Mouse (Mus musculus) thymus, adult 2 months (tissue): ENCODE results near the gene Ankzf1. TPM values are rescaled to one million over a fixed set of nuclear protein-coding genes. Genes with fewer than 3 reads are reported as not detected.

ENCODE experiments used
- DNase-seq: peaks from one replicate; pipeline ENCODE4 v3.0.0; 2021
- H3K27ac ChIP-seq: fragments of 200-500 bp; 2 replicates; pipeline ENCODE4 v1.5.1; 2012; ENCODE audit warnings: low read length, control low read depth; ENCODE audit not compliant: control insufficient read depth, insufficient read depth
- H3K27me3 ChIP-seq: fragments of 200-500 bp; 2 replicates; pipeline ENCODE4 v1.6.1; 2012; ENCODE audit warnings: mild to moderate bottlenecking, low read length, moderate library complexity, mixed read lengths; ENCODE audit not compliant: control insufficient read depth, insufficient read depth
- H3K36me3 ChIP-seq: fragments of 200-500 bp; 2 replicates; pipeline ENCODE4 v1.6.1; 2012; ENCODE audit warnings: mild to moderate bottlenecking, low read length, moderate library complexity; ENCODE audit not compliant: control insufficient read depth, insufficient read depth
- H3K4me1 ChIP-seq: fragments of 200-500 bp; replicated peaks from 2 replicates; pipeline ENCODE4 v1.6.1; 2012; ENCODE audit warnings: low read length; ENCODE audit not compliant: control insufficient read depth, insufficient read depth
- H3K4me3 ChIP-seq: fragments of 200-500 bp; 2 replicates; pipeline ENCODE4 v1.5.1; 2012; ENCODE audit warnings: mild to moderate bottlenecking, low read length, control low read depth, moderate library complexity; ENCODE audit not compliant: control insufficient read depth, insufficient read depth
- CTCF ChIP-seq: fragments of 200-500 bp; IDR thresholded peaks from 2 replicates; pipeline ENCODE4 v1.5.1; 2012; ENCODE audit warnings: mild to moderate bottlenecking, control low read depth, low read length, moderate library complexity, borderline replicate concordance; ENCODE audit not compliant: control insufficient read depth, poor library complexity, insufficient read depth; ENCODE audit errors: extremely low read depth
- POLR2A ChIP-seq: fragments of 200-500 bp; IDR thresholded peaks from 2 replicates; pipeline ENCODE4 v1.6.1; 2012; ENCODE audit warnings: mild to moderate bottlenecking, low read length, control low read depth, moderate library complexity; ENCODE audit not compliant: control insufficient read depth, poor library complexity, insufficient read depth; ENCODE audit errors: extremely low read depth
- WGBS: fragments of 180-500 bp; shearing (Covaris S2); methylation state at CpG from one replicate; pipeline ENCODE4 v1.1.7; 2018; 5-methylcytosine and 5-hydroxymethylcytosine counted together
- polyA plus RNA-seq: library from polyadenylated mRNA; depleted of rRNA; stranded (reverse); fragments of >200 nt; gene quantifications from 2 replicates; pipeline ENCODE4 v1.2.3, GENCODE M21; 2012

The Ankzf1 gene
- polyA plus RNA-seq, 1 experiment, result 24.0 TPM

DNA sequence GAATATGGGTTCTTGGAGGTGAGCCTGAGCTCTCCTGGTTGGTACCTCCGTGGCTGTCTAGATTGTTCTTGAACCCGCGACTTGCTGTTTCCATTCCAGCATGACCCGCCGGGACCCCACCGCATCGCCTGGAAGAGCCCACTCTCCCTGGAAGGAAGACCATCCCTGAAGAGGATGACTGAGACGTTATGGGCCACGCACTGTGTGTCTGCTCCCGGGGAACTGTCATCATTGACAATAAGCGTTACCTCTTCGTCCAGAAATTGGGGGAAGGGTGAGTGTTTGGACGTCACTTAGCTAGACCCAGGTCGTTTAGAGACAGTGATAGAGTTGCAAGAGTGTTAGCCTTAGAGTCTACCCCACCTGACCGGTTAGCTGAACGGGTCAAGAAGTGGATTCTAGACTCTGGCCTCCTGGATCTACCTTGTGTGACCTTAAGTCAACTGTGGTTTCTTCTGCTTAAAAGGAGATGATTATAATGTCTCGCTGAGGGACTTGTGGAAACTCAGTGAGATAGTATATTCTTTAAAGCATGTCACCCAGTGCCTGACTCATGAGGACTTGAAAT, 19.3 kb downstream of the Ankzf1 start:
- 8% methylated on average over 17 of the region's 17 CpGs for WGBS
- H3K27me3 ChIP-seq, result no peaks in the 10 kb centered on the region
- peaks cover 15% of the 10 kb centered on the region for H3K36me3 ChIP-seq
- DNase-seq, result no peak
- no peak overlapping the region for H3K27ac ChIP-seq
- peak overlapping the region; percentile 58 for H3K4me3 ChIP-seq
- peaks cover 55% of the 10 kb centered on the region for H3K4me1 ChIP-seq
- TF ChIP-seq CTCF (no peak), POLR2A (no peak)

DNA sequence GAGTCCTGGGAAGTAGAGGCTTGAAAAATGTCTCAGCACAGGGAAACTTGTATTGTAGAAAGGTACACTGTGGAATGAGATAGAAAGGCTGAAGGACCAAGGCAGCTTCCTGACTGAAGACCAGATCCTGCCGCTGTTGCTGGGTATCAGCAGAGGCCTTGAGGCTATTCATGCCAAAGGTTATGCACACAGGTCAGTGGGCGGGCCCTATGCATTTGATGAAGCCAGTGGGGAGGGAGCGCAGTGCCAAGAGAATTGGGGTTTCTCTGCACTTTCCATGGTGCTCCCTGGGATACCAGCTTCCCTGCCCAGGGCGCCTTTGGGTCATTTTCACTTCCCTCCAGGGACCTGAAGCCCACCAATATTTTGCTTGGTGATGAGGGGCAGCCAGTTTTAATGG, 20.6 kb downstream of the Ankzf1 start:
- DNase-seq, result no peak
- TF ChIP-seq POLR2A (no peak), CTCF (no peak)
- Histone ChIP-seq H3K27me3 (no peaks in the 10 kb centered on the region), H3K27ac (no peak overlapping the region), H3K36me3 (peaks cover 15% of the 10 kb centered on the region), H3K4me3 (no peak overlapping the region), H3K4me1 (peaks cover 68% of the 10 kb centered on the region)
- WGBS, result 86% methylated on average over 4 of the region's 4 CpGs

- no peak for TF ChIP-seq POLR2A
- TF ChIP-seq CTCF, result no peak
- H3K36me3 ChIP-seq, result peaks cover 15% of the 10 kb centered on the region
- H3K4me3 ChIP-seq, result no peak overlapping the region
- H3K27ac ChIP-seq, result peak overlapping the region; percentile 13; the same call in 1 of the 2 replicates
- no peak for DNase-seq
- 7% methylated on average over 7 of the region's 7 CpGs for WGBS
- peaks cover 73% of the 10 kb centered on the region for H3K4me1 ChIP-seq
- no peaks in the 10 kb centered on the region for H3K27me3 ChIP-seq
Measured at GRCm38 (mm10) chr1:75213096-75213495, 21.1 kb downstream of the Ankzf1 start.

DNA sequence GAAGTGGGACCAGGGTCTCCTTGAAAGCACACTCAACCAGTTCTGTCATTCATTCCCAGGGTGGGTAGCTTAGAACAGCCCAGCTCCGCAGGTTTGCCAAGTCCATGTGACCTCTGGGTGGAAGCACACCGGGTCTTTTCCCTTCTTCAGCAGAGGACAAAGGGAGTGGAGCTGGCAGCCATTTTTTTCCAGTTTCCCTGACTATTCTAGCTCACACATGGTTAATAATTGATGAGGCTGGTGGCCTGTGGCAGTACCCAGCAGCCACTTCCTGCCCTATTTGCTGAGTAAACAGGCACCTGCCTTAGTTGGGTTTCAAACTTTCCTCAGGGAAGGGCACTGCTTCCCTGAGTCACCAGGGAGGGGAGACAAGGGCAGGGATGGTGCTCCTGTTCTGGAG, 22.5 kb downstream of the Ankzf1 start:
- DNase-seq, result no peak
- TF ChIP-seq POLR2A (no peak), CTCF (no peak)
- Histone ChIP-seq H3K4me1 (peaks cover 64% of the 10 kb centered on the region), H3K4me3 (no peak overlapping the region), H3K27me3 (no peaks in the 10 kb centered on the region), H3K36me3 (peaks cover 15% of the 10 kb centered on the region), H3K27ac (no peak overlapping the region)
- WGBS, result 69% methylated on average over 2 of the region's 2 CpGs

DNA sequence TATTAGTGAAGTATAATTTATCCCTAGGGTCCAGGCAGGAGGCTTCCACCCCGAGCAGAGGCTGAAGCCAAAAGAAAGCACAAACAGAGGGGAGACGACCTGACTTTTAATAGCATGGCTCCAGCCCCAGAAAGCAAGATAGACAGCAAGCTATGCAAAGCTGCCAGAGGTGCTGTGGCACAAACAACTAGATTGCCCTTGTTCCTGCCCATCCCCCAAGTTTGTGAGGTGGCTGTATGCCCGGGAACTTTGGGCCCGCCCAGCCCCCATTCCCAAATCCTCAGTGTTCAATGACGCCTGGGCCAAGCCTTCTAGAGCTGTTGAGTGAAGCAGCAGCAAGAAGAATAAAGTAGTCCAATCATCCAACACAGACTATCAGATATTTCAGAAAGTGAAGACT, 22.9 kb downstream of the Ankzf1 start:
- DNase-seq, result no peak

DNA sequence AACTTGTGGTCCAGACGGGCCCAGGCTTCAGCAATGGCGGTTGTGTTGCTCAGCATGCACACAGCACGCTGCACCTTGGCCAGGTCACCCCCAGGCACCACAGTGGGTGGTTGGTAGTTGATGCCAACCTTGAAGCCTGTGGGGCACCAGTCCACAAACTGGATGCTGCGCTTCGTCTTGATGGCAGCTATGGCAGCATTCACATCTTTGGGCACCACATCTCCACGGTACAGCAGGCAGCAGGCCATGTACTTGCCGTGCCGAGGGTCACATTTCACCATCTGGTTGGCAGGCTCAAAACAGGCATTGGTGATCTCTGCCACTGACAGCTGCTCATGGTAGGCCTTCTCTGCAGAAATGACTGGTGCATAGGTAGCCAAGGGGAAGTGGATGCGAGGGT, 23.8 kb downstream of the Ankzf1 start:
- WGBS, result 91% methylated on average over 9 of the region's 9 CpGs
- Histone ChIP-seq H3K4me3 (no peak overlapping the region), H3K27ac (no peak overlapping the region), H3K4me1 (peaks cover 65% of the 10 kb centered on the region), H3K36me3 (peaks cover 15% of the 10 kb centered on the region), H3K27me3 (no peaks in the 10 kb centered on the region)
- no peak for DNase-seq
- TF ChIP-seq POLR2A (no peak), CTCF (no peak)

More for the DNA sequence above, 22.9 kb downstream of the Ankzf1 start:
- H3K27me3 ChIP-seq, result no peaks in the 10 kb centered on the region
- H3K36me3 ChIP-seq, result peaks cover 15% of the 10 kb centered on the region
- TF ChIP-seq POLR2A, result no peak
- no peak overlapping the region for H3K27ac ChIP-seq
- H3K4me3 ChIP-seq, result no peak overlapping the region
- WGBS, result 46% methylated on average over 5 of the region's 5 CpGs
- H3K4me1 ChIP-seq, result peaks cover 67% of the 10 kb centered on the region

- Histone ChIP-seq H3K27ac (peak overlapping the region; percentile 11; the same call in 1 of the 2 replicates), H3K4me3 (peak overlapping the region; percentile 25; the same call in 1 of the 2 replicates), H3K36me3 (peaks cover 15% of the 10 kb centered on the region), H3K4me1 (peaks cover 61% of the 10 kb centered on the region), H3K27me3 (no peaks in the 10 kb centered on the region)
- TF ChIP-seq POLR2A (no peak), CTCF (no peak)
- no peak for DNase-seq
- 45% methylated on average over 13 of the region's 13 CpGs for WGBS
Measured at GRCm38 (mm10) chr1:75216797-75217585, 25.0 kb downstream of the Ankzf1 start.
